Mouse (Mus musculus): Measurements from ENCODE around the gene Pqlc2. TPM values are rescaled to one million over a fixed set of nuclear protein-coding genes. Genes with fewer than 3 reads are reported as not detected.

The Pqlc2 gene
- polyA plus RNA-seq, 1 experiment from 2014 or later, result 11.4 TPM

DNA sequence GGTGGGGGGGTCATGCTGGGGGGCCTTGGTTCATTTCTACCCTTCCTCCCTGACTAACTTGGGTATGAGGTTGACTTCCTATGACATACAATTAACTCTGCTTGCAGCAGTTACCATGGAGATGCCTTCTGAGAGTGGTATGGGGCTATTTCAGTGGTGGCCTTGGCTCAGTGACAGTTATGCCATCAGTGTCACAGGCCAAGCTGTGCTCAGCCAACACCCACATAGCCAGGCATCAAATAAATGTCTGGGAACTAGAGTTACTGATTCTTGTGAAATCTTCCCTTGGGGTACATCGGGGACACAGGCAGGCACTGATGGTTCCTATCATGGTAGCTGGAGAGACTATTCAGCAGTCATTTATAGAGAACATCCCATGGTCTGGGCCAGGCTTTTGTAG, 42.3 kb downstream of the Pqlc2 start:
- H3K4me3 ChIP-seq (ENCODE audit: low read depth, low read length), result no peak overlapping the region
- no peaks in the 10 kb centered on the region for H3K9me3 ChIP-seq (ENCODE audit: control insufficient read depth, low read length)
- H3K9ac ChIP-seq (ENCODE audit: low read length), result no peak overlapping the region
- H3K27ac ChIP-seq (ENCODE audit: low read depth, low read length), result no peak overlapping the region
- no peak overlapping the region for H3K4me2 ChIP-seq (ENCODE audit: low read depth, low read length, severe bottlenecking)
- ATAC-seq (replicated peaks; ENCODE audit: low FRiP score) (no peak), DNase-seq (ENCODE audit: low spot score) (no peak)
- H3K36me3 ChIP-seq (ENCODE audit: control insufficient read depth, insufficient read depth, low read length), result no peaks in the 10 kb centered on the region; the same call in 1 of the 2 replicates
- no peaks in the 10 kb centered on the region for H3K4me1 ChIP-seq (replicated peaks; ENCODE audit: control insufficient read depth, insufficient read depth, low read length)
- H3K27me3 ChIP-seq (ENCODE audit: control insufficient read depth, insufficient read depth, low read length), result no peaks in the 10 kb centered on the region
- 91% methylated on average over 1 of the region's 1 CpGs for WGBS

DNA sequence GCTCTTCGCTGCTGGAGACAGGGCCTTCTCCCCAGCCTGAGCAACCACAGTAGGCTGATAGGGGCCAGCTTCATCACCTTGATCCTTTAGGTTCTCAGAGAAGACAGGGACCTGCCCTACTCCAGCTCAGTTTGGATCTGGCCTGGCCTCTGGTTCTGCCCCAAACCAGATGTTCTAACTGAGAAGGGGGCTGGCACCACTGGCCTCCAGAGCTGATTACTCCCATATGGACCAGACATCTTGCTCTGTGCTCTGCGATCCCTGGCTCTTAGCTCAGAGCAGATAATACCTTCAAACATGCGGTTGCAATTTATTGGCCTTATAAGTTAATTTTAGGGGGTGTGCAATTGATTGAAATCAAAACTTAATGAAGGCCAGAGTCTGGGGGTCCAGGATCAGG, 43.2 kb downstream of the Pqlc2 start:
- Histone ChIP-seq H3K4me1 (replicated peaks; ENCODE audit: control insufficient read depth, insufficient read depth, low read length) (no peaks in the 10 kb centered on the region), H3K9me3 (ENCODE audit: control insufficient read depth, low read length) (no peaks in the 10 kb centered on the region), H3K27ac (ENCODE audit: low read depth, low read length) (no peak overlapping the region), H3K27me3 (ENCODE audit: control insufficient read depth, insufficient read depth, low read length) (no peaks in the 10 kb centered on the region), H3K36me3 (ENCODE audit: control insufficient read depth, insufficient read depth, low read length) (no peaks in the 10 kb centered on the region; the same call in 1 of the 2 replicates), H3K4me3 (ENCODE audit: low read depth, low read length) (no peak overlapping the region), H3K4me2 (ENCODE audit: low read depth, low read length, severe bottlenecking) (no peak overlapping the region), H3K9ac (ENCODE audit: low read length) (no peak overlapping the region)
- WGBS, result 86% methylated on average over 3 of the region's 3 CpGs
- ATAC-seq (replicated peaks; ENCODE audit: low FRiP score) (no peak), DNase-seq (ENCODE audit: low spot score) (no peak)

DNA sequence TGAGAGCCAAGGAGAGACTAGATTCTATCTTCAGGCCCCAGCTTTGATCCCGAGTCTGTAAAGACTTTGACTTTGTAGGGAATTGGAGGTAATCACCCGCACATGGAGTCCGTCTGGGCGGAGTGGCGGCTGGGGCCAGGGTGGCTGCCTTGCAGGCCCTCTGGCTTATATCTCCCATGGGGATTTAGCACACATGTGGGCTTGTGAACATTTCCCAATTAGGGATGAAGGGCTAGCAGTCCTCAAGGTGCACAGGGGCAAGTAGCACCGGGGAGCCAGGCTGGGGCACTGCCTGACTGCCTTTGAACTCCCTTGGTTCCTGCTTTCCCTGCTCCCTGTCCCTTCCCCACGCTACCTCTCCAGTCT, 44.0 kb downstream of the Pqlc2 start:
- ATAC-seq (replicated peaks; ENCODE audit: low FRiP score), result no peak
- Histone ChIP-seq H3K9me3 (ENCODE audit: control insufficient read depth, low read length) (no peaks in the 10 kb centered on the region), H3K4me2 (ENCODE audit: low read depth, low read length, severe bottlenecking) (no peak overlapping the region), H3K27ac (ENCODE audit: low read depth, low read length) (no peak overlapping the region), H3K4me1 (replicated peaks; ENCODE audit: control insufficient read depth, insufficient read depth, low read length) (no peaks in the 10 kb centered on the region), H3K4me3 (ENCODE audit: low read depth, low read length) (no peak overlapping the region), H3K36me3 (ENCODE audit: control insufficient read depth, insufficient read depth, low read length) (no peaks in the 10 kb centered on the region; the same call in 1 of the 2 replicates), H3K27me3 (ENCODE audit: control insufficient read depth, insufficient read depth, low read length) (no peaks in the 10 kb centered on the region), H3K9ac (ENCODE audit: low read length) (no peak overlapping the region)
- DNase-seq (ENCODE audit: low spot score), result no peak
- 81% methylated on average over 7 of the region's 7 CpGs for WGBS

DNA sequence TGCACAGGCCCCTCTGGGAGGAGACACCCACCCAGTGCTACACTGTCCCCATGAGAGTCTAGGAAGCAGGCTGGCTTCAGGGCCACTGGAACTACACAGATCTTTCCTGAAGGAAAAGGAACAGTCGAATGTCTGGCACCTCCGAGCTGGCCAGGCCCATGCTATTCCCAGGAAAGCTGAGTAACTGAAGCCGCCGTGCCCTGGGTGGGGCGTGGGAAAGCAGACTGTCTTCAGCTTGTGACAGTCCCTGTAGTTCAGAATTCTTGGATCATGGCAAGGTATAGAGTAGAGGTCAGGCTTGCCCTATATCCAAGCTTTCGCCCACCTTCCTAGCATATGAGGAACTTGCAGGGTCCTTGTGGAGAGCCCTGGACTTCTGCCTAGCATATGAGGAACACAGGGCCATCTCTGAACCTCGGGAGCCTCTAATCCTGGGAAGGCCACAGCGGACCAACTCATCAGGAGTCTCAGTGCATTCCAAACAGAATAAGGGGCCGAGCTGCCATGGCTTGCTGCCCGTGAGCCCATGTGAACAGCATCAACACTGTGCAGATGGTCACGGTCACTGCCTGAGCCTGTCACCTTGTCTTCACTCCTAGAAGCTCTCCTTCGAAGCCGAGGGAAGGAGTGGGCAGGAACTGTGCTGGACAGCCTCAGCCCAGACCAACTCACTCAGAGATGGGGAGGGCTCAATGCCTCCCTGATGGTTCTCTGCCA, 44.6 kb downstream of the Pqlc2 start:
- Histone ChIP-seq H3K4me1 (replicated peaks; ENCODE audit: control insufficient read depth, insufficient read depth, low read length) (no peaks in the 10 kb centered on the region), H3K27me3 (ENCODE audit: control insufficient read depth, insufficient read depth, low read length) (no peaks in the 10 kb centered on the region), H3K27ac (ENCODE audit: low read depth, low read length) (no peak overlapping the region), H3K9me3 (ENCODE audit: control insufficient read depth, low read length) (no peaks in the 10 kb centered on the region), H3K36me3 (ENCODE audit: control insufficient read depth, insufficient read depth, low read length) (no peaks in the 10 kb centered on the region; the same call in 1 of the 2 replicates), H3K4me3 (ENCODE audit: low read depth, low read length) (no peak overlapping the region), H3K4me2 (ENCODE audit: low read depth, low read length, severe bottlenecking) (no peak overlapping the region), H3K9ac (ENCODE audit: low read length) (no peak overlapping the region)
- 86% methylated on average over 13 of the region's 13 CpGs for WGBS
- no peak for ATAC-seq (replicated peaks; ENCODE audit: low FRiP score)
- DNase-seq (ENCODE audit: low spot score), result no peak

DNA sequence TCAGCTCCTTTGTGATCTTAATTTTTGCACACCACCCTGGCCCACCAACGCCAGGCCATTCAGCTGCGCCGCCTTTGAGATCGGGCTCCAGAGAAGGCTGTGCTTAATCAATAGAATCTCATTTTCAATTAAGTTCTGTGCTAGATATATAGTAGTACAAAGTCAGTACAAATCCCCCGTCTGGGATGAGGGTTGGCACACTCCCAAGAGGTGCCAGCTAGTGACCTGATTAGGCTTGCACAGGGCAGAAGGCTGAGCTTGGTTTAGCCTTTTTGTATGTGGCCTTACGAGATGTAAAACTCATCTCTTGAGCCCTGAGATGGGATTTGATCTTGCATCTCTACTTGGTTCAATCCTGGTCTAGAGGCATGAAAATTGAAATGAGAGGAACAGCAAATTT, 47.5 kb downstream of the Pqlc2 start:
- no peak overlapping the region for H3K4me3 ChIP-seq (ENCODE audit: low read depth, low read length)
- H3K9ac ChIP-seq (ENCODE audit: low read length), result no peak overlapping the region
- no peaks in the 10 kb centered on the region for H3K9me3 ChIP-seq (ENCODE audit: control insufficient read depth, low read length)
- H3K4me1 ChIP-seq (replicated peaks; ENCODE audit: control insufficient read depth, insufficient read depth, low read length), result no peaks in the 10 kb centered on the region
- 92% methylated on average over 6 of the region's 6 CpGs for WGBS
- H3K36me3 ChIP-seq (ENCODE audit: control insufficient read depth, insufficient read depth, low read length), result no peaks in the 10 kb centered on the region; the same call in 1 of the 2 replicates
- no peak overlapping the region for H3K4me2 ChIP-seq (ENCODE audit: low read depth, low read length, severe bottlenecking)
- DNase-seq (ENCODE audit: low spot score) (no peak), ATAC-seq (replicated peaks; ENCODE audit: low FRiP score) (no peak)
- H3K27ac ChIP-seq (ENCODE audit: low read depth, low read length), result no peak overlapping the region
- H3K27me3 ChIP-seq (ENCODE audit: control insufficient read depth, insufficient read depth, low read length), result no peaks in the 10 kb centered on the region

DNA sequence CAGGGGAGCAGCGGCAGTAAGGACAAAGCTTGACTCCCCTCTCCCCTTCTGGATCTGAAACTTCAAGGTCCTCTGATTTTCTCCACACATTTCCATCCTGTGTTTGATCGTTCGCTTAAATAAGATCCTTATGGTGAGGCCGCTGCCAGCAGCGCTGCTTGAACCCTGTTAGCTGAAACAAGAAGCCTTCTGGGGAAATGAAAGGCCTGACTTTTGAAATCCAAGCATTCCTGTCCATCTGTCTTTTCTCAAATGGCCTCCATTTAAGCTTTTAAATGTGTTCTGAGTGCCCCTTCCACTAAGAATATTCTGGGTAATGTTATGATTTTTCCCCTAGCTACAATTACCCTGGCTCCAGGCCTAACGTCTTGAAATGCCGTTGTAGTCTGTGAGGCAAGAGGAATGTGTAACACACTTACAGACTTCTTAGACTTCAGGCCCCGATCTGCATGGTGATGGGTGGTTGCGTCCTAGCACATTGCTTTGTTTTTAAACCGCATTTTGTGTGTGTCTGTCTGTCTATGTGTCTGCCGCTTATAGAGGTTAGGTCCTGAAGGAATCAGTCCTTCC, 51.1 kb downstream of the Pqlc2 start:
- Histone ChIP-seq H3K27ac (ENCODE audit: low read depth, low read length) (0 out of 2 replicates have a peak overlapping the region, but pooled peaks have one; percentile 2), H3K9me3 (ENCODE audit: control insufficient read depth, low read length) (no peaks in the 10 kb centered on the region), H3K9ac (ENCODE audit: low read length) (no peak overlapping the region), H3K36me3 (ENCODE audit: control insufficient read depth, insufficient read depth, low read length) (no peaks in the 10 kb centered on the region; the same call in 1 of the 2 replicates), H3K4me3 (ENCODE audit: low read depth, low read length) (no peak overlapping the region), H3K4me1 (replicated peaks; ENCODE audit: control insufficient read depth, insufficient read depth, low read length) (no peaks in the 10 kb centered on the region), H3K27me3 (ENCODE audit: control insufficient read depth, insufficient read depth, low read length) (no peaks in the 10 kb centered on the region), H3K4me2 (ENCODE audit: low read depth, low read length, severe bottlenecking) (no peak overlapping the region)
- 77% methylated on average over 11 of the region's 11 CpGs for WGBS
- DNase-seq (ENCODE audit: low spot score), result no peak
- no peak for ATAC-seq (replicated peaks; ENCODE audit: low FRiP score)

DNA sequence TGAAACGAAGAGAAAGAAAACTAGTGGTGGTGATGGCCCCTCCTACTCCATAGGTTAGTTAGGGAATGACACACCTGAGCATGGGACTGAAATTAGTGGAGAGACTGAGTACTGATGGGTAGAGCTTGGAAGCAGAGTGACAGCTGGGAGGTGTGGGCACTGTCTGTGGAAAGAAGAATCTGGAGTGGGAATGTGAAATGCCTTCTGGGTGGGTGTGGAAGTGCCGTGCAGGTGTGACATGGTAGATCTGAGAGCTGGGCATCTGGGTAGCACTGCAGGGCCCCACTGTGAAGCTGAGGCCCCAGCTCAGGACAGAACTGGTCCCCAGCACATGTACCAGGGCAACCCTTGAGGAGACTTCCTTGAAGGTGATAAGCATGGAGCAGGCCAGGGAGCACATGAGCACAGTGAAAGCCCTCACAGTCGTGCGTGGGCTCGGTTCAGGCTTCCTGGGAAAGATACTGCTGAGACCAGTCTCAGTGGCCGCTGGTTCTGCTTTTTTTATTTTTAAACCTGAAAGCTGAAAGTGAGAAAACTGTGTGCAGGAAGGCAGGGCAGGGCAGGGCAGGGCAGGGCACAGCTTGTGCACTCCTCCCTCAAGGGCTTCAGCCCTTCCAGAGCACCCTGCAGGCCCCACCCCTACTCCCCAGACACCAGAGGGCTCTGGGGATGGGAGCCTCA, 51.7 kb downstream of the Pqlc2 start:
- DNase-seq (ENCODE audit: low spot score), result no peak
- no peak for ATAC-seq (replicated peaks; ENCODE audit: low FRiP score)

DNA sequence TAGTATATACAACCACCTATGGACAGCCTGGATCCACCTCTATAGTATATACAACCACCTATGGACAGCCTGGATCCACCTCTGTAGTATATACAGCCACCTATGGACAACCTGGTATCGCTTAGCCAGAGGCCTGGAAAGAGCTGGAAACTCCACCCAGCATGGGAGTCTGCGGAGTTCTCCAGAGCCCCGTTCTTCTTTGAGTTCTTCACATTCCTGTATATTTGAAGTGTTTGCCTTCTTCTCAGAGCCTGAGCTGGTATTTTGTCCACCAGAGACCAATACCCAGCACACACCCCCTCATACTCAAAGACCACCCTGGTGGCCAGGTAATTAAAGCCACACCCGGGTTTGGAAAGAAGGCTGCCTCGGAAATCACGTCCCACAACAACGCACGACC, 53.8 kb downstream of the Pqlc2 start:
- ATAC-seq (replicated peaks; ENCODE audit: low FRiP score) (no peak), DNase-seq (ENCODE audit: low spot score) (no peak)
- no peaks in the 10 kb centered on the region for H3K9me3 ChIP-seq (ENCODE audit: control insufficient read depth, low read length)
- no peak overlapping the region for H3K9ac ChIP-seq (ENCODE audit: low read length)
- WGBS, result 87% methylated on average over 8 of the region's 8 CpGs
- no peaks in the 10 kb centered on the region for H3K27me3 ChIP-seq (ENCODE audit: control insufficient read depth, insufficient read depth, low read length)
- no peak overlapping the region for H3K4me2 ChIP-seq (ENCODE audit: low read depth, low read length, severe bottlenecking)
- H3K4me3 ChIP-seq (ENCODE audit: low read depth, low read length), result no peak overlapping the region
- H3K36me3 ChIP-seq (ENCODE audit: control insufficient read depth, insufficient read depth, low read length), result no peaks in the 10 kb centered on the region
- no peaks in the 10 kb centered on the region; the same call in 1 of the 2 replicates for H3K4me1 ChIP-seq (replicated peaks; ENCODE audit: control insufficient read depth, insufficient read depth, low read length)
- H3K27ac ChIP-seq (ENCODE audit: low read depth, low read length), result no peak overlapping the region

More for the DNA sequence above, 51.7 kb downstream of the Pqlc2 start:
- Histone ChIP-seq H3K4me3 (ENCODE audit: low read depth, low read length) (no peak overlapping the region), H3K9ac (ENCODE audit: low read length) (no peak overlapping the region), H3K36me3 (ENCODE audit: control insufficient read depth, insufficient read depth, low read length) (no peaks in the 10 kb centered on the region; the same call in 1 of the 2 replicates), H3K27me3 (ENCODE audit: control insufficient read depth, insufficient read depth, low read length) (no peaks in the 10 kb centered on the region), H3K27ac (ENCODE audit: low read depth, low read length) (no peak overlapping the region), H3K4me1 (replicated peaks; ENCODE audit: control insufficient read depth, insufficient read depth, low read length) (no peaks in the 10 kb centered on the region), H3K9me3 (ENCODE audit: control insufficient read depth, low read length) (no peaks in the 10 kb centered on the region), H3K4me2 (ENCODE audit: low read depth, low read length, severe bottlenecking) (no peak overlapping the region)
- 89% methylated on average over 6 of the region's 6 CpGs for WGBS
